Mouse (Mus musculus) kidney, postnatal 14 days (tissue): ENCODE data around the gene Pla2g3.
A peak's percentile ranks its signal among the peaks of the same experiment; 100 is the strongest.

ENCODE experiments used
- DNase-seq: peaks from one replicate; pipeline ENCODE4 v3.0.0; 2022; ENCODE audit warnings: mixed read lengths

The Pla2g3 gene

DNA sequence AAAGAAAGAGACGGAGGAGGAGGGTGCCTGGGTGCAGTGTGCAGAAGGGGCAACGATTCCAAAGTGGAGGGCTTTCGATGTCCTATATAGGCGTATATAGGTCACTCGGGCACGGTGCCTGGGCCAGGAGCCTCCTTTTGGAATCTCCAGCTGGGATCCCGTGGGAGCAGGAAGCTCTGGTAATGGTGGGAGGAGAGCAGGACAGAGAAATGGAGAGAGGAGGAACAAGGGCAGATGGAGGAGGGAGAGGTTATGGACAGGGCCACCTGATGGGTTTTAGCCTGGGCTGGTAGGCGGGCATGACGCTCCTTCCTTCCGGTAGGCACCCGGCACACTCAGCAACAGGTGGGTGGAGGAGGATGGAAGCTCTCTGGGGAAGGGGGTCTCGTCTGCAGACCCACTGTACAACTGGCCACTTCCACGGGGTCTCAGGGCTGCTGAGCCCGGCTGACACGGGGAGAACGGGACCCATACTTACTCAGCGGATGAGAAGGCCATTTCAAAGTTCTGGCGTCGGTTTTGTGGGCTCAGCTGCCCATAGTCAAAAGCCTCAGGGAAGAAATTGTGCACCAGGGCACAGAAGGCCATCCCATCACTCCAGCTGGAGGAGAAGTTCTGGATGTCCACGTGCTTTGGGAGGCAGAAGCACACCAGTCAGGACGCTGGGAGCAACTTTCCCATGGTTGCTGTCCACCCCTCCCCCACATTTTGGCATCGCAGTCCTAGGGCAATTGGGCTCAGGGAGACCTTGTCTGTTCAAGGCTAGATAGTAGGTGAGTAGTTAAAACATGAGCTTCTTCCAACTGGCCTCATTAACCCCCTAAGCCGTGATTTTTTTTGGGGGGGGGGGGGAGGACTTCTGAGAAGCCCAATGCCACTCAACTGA lies 33.5 kb downstream of the Pla2g3 start:
- DNase-seq, result no peak

DNA sequence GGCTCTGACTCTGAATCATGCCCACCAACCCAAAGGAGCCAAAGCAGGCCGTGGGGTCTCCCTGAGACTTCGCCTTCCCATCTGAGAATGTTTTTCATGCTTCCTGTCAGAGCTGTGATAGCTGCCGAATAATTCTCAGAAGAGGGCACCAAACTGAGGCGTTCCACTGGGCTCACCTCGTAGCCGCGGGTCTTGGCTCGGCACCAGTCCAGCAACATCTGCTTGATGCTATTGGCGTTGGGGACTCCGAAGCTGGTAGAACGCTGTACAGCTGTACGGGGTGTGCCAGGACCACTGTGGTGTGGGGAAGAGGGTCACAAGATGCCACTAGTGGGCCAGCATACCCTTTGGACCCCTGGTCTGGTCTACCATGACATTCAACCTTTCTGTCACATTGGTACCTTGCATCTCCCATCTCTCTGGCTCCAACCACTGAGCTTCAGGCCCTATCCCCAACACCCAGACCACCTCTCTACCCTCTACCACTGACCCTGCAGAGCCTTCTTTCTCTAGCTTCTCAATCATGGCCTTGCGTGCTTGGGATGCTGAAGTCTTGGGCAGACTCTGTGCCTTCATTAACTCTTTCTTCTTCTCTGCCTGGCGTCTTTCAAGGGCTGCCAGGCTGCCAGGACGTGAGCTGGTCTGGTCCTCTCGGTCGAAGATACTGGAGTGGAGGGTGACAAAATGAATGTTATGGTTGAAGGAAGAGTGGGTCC lies 34.4 kb downstream of the Pla2g3 start:
- DNase-seq, result no peak

DNA sequence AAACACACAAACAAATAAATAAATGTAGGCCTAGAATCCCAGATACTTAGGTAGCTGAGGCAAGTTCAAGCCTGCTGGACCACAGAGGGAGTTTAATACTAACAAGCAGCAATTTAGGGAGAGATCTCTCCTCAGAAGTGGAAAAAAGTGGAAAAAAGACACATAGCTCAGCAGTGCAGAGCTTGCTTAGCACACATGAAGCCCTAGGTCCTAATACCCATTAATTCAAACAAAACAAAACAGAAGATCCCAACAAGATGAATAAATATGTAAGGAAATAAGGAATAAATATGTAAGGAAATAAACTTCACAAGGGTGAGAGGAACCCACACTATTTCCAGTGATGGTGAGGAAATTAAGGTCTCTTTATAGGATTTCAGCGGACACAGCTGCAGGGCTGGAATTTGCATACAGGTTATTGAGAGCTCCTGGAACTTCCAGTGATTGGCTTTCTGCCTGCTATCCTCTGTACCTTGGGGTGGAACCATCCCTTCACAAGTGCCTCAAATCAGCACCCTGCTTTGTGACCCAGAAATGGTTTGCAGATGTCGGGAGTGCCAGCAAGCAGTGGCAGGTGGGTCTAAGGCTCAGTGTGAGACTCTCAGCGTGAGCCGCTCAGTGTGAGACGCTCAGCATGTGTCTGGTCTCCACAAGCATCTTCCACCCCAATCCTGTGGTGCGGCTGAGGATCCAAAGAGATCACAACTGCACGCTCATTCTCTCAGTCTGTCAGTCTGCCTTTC lies 35.9 kb downstream of the Pla2g3 start:
- no peak for DNase-seq

DNA sequence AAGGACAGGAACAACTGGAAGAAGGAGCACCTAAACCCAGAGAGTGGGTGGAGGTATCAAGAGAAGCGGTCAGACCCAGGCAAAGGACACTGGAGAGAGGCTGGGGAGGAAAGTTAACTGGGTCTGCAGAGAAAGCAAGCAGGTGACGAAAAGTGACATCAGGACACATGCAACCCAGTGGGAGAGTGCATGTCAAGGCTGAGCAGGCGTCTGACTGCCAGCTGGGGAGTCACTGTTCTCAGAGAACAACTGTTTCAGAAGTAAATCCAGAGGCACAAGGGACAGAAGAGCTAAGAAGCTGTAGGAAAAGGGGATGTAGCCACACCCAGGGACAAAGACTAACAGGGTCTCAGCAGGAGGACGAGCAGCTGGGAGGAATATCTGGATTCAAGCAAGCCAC lies 37.5 kb downstream of the Pla2g3 start:
- DNase-seq, result no peak

DNA sequence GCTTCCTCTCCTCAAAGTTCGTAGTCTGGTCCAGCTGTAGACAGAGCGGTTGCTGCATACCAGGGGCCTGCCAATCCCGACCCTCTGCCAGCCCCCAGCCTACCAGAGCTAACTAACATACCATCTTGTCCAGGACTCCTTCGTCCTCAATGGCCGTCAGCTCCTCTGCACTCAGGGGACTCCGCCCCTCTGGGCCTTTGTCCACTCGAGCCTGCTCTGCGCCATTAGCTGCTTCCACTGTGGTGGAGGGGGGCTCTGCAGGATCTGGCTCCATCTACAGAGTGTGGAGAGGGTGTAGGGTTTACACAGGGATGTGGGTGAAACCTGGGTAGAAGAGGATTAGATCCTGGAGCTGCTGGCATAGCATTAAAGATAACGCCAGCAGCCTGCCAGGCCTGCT lies 38.1 kb downstream of the Pla2g3 start:
- no peak for DNase-seq

DNA sequence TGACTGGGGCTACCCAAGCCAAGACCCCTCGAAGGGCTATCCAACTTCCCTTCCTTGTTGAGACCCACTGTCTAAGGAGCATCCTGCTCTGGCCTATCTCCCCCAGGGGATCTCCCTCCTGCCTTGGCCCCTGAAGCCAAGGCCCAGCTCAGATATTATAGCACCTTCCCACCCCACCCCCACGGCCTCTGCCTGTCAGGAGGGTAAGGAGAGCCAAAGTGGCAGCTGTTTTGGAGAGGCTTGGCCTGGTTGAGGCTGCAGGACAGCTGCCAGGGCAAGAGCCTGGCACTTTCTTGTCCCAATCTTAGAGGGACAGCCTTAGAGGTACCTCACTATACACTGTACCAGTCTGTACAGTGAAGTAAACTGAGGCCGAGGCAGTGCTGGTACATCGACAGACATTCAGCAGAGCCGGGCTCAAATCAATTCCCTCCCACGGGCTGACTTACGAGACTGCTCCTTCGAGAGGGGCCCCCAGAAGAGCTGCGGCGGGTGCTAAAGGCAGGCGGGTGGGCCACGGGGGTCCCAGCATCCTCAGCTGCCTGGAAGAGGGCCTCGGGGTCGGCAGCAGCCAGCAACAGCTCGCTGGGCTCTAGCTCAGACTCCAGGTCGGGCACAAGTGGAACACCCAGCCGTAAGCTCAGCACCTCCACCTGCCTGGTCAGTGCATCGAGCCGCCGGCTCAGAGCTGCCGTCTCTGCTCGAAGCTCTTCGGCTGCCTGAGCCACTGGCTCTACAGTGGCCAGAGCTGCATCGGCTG lies 39.1 kb downstream of the Pla2g3 start:
- no peak for DNase-seq

DNA sequence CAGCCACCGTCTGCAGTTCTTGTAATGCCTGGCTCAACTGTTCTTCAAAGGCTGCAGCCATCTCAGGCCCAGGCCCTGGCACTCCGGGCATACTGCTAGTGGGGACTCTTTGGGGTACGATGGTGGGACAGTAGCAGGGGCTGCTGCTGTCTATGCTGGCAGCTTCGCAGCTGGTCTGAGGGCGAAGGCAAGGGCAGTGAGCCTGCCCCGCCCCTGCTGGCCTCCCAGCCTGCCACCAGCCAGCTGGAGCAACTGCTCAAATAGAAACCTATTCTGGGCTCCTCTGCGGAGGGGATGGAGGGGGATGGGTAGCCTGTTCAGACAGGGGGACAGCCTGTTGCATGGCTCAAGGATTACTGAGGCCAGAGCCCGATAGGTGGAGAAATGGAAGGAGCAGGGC lies 39.7 kb downstream of the Pla2g3 start:
- DNase-seq, result no peak

DNA sequence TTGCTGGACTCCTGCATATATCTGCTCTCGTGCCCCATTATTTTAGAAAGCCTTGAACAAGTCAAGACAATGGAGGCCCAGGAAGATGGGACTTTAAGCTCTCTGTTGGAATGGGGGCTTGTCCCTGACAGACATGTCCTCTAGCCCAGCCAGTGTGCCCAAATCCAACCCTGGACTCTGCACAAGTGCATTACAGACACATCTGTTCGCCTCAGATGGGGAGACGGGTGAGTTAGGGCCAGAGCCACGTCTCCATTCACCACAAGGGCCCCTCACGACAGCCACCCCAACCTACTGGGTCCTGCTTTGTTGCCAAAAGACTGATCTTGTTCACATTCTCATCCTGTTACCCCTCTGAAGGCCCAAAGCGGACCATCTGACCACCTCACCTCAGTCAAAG lies 40.1 kb downstream of the Pla2g3 start:
- DNase-seq, result no peak

DNA sequence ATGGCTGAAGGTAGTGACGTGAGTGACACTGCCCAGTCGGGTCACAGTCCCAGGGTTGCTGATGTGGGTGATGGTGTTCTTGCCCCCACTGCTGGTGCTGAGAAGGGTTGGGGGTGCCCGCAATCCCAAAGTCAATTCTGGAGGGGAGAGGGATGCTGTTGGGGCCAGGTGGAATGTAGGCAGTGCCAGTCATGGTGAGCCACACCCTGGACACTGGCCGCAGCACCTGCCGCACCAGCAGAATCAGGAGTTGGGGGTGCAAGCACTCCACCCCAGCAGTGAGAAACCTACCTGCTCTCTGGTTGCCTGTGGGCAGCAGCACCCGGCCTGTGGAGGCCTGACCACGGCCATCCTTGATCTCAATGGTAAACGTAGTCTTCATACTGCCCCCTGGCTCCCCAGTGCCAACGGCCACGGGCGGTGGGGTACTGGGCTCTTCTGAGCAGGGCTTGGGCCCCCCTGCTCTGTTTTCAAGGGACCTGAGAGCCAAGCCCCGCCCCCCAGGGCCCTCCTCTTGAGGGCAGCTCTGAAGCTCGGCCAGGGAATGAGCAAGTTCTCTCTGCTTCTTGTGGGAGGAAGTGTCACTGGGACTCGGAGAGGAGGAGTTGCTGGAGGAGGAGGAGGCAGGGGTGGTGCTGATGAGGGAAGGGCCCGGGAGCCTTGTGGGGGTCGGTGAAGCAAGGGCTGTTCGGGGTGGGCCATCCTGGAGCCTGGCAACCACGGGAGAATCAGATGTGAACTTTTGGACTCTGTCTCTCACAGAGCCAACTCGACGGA lies 41.6 kb downstream of the Pla2g3 start:
- DNase-seq, result peak; percentile 57

DNA sequence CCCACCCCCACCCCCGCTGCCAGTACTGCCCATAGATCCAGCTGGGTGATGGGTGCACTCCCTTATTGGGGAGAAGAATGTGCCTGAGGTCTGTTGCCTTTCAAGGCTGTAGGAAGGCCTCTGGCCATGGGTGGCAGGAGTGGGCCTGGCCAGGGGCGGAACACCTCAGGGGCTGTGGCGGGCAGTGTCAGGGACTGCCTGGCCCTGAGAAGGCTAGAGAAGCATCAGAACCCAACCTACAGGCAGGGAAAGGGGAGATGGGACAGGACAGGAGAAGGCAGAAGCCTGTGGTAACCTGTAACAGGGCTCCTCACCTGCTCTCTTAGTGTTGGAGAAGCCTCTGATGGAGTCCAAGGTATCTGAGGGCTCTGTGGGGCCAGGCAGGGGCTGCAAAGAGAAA lies 42.6 kb downstream of the Pla2g3 start:
- DNase-seq, result no peak

DNA sequence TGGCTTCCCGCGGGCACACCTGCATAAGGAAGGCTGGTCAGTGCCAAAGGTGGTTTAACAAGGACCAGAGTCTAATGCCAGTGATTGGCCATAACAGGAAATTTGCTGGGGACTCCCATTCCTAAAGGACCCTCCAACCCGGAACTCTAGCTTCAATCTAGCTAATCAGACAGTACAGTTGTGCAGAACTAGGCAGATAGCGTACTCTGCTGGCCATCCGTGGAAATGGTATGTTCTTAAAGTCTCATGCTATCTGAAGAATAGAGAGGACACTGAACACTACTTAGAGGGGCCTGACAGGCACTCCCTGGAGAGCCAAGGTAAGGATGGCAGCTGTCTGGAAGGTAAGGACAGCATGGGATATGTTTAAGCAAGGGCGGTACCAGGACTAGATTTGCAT lies 43.5 kb downstream of the Pla2g3 start:
- no peak for DNase-seq

DNA sequence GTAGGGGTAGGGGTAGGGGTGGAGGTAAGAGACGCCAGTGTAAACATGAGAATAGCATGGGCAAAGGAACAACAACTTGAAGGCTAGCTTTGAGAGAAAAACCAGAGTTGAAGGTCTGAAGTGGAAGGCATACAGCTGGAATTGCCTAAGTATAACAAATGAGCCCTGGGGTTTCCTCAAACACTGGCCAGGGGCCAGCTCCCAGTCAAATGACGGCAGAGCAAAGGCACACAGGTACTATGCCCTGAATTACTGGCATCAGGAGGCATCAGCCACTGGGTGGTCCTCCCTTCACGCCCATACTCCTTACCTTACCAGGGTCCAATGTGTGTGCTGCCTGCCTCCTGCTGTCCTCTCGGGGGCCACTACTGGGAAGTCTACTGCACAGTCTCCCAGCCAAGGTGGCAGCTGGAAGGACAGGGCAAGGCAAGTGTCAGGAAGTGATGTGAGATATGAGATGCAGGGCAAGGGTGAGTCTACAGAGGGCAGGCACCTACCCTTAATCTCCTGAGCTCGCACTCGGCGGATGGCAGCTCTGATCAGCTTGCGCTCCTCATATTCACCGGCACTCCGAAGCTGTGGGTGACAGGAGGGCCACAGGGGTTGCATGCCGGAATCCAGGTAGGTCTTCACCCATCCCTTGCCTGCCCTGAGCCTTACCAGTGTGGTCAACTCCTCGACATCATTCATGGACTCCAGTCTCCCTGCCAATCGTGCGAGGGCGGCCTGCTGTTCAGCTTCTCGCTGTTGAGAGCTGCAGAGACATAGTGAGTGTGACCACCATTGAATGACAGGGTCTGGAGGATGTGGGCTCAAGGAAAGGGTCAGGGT lies 44.2 kb downstream of the Pla2g3 start:
- DNase-seq, result no peak

DNA sequence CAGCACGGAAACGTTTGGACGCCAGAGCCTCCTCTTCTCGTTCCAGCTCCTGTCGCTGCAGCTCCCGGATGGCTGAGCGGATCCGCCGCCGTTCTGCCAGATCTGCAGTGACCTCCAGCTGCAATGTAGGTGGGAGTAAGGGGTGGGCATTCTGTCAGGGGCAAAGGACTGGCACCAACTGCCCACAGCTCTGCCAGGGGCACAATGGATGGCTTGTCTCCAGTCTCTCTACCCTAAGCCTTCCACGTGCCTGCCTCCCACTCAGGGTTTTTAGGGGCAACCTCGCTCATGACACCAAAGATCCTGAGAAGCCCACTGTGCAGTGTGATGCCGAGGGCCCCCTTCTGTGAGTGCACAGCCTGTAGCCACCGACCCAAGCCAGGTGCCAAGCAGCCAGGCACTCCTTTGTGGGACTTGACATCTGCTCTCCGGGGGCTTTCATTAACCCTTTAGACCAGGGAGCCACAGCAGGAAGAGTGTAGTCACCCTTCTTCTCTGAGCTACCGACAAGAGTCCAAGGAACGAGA lies 45.4 kb downstream of the Pla2g3 start:
- no peak for DNase-seq

DNA sequence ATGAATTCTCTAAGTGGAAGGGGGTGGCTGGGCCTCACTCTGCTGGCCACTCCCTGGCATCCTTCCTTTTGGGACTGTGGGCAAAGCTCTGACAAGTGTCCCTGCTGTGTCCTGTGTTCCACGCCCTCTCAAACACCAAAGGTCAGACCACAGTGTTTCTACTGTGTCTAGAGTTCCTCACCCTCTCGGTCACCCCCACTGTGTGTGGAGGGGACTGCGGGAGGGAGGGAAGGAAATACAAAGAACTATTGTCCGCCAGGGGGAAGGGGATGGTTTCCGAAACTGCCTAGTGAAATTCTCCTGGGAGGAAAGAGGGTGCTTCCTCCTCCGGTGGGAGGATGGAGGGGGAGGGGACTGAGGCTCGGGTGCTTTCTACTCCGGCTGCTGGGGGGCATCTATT lies 46.9 kb downstream of the Pla2g3 start:
- DNase-seq, result no peak

DNA sequence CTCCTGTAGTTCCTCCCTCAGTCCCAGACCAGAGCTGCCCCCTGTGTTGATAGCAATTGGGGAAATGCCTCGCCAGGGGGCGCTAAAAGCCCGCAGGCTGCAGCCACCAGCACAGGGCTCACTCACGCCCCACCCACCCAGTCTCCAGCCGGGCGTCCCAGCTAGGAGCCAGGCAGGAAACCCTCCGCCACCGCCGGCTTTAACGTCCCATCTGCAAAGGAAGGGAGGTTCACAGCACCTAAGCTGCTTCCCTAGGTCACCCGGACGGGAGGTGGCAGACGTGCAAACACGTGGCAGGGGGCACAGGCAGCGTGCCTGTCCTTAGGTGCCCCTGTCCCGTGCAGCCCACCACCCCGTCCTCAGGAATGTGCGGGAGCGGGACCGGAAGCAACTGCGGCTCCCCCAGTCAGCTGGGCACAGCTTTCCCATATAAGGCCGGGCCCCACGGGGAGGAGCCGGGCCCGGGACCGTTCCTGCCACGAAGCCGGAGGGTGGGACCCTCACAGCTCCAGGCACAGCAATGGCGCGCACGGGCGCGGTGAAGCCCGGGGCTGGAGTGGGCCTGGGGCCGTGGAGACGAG lies 47.4 kb downstream of the Pla2g3 start:
- DNase-seq, result peak; percentile 98

DNA sequence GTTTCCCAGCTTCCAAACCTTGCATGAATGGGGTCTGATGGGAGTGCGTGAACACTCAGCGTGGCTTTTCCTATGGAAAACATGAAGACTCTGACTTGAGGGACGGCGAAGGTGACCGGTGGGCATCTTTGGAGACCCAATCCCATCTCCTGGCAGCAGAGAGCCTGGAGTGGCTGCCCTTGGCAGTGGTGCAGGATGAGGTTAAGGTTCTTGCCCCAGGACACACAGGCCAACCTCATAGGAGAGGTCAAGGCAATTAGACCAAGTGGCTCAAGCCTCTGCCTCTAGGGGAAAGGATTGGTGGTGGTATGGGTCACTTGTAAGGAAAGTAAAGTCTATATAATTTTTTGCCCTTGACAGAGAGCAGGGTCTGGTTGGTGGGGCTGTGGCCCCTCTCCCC lies 48.0 kb downstream of the Pla2g3 start:
- DNase-seq, result no peak

DNA sequence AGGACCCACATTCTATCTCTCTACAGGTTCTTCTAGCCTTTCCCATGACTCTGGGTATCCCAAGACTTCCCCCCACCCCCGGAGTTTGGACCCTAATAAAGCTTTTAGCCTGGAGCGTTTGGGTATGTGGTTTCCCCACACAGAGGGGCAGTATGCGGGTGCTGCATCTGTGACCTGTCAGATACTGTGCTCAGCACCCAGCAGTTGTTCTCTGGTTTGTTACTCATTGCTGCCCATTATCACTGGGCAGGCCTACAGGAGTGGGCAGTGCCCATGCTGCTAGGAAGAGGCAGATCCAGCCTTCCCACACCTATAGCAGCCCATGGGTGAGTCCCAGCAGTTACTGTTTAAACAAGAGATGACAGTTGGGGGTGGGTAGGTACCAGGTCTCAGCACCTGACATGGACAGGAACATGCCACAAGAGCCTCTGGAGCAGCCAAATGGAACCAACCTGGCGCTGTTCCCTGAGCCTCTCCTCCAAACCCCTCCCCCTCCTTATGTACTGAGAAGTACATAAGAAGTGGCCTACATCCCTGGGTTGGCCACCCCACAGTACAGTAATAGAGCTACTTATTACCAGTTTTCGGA lies 48.8 kb downstream of the Pla2g3 start:
- DNase-seq, result peak; percentile 92

DNA sequence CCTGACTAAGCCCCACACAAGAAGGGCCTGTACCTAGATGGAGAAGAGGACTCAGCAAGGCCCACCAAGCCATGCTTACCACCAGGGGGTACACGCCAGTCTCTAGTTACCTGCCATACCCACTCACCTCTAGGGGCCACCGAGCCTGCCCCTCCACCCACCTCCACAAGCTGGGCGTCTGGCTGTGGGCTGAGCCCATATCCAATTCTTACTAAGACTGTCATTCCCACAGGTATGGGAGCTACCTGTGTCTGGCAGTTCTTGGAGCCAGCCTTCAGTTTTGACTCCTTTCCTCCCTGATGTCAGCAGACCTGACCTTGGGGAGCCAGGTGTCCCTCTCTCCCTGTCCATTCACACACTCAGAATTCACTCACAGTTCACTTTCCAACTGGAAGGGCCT lies 49.6 kb downstream of the Pla2g3 start:
- no peak for DNase-seq

DNA sequence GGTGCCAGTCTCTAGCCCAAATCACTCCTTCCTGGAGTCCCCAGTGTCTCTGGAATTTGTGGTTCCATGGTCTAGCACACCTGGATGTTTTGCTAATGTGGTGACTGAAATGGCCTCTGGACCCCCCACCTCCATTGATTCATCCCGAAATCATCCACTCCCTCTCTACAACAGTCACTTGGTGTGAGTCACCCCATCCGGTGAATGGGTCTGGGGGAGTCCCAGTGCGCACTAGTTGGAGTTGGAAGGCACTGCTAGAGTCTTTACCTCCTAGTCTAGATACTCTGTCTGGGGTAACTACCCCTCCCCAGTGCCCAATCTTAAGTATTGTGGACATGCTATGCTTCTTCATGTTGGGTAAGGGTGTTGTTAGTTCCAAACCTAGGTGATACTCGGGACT lies 50.3 kb downstream of the Pla2g3 start:
- no peak for DNase-seq
